In genomic region chr2:49938246-49938645, GRCm38 (mm10) we compare ENCODE assay signal across 28 mouse cellular contexts.
A peak's percentile ranks its signal among the peaks of the same experiment; 100 is the strongest.
DNase-seq lines count a peak whose midpoint lies in the region; ATAC-seq and TF ChIP-seq lines count a peak whose summit lies in the region.
"Had no signal": no experiment of that assay in that cellular context is flagged by ENCODE, and none has a peak within 500 bp of the region (broad histone marks: within the 10 kb centered on the region; RNA-seq: fewer than 3 reads in every experiment).

No protein-coding gene starts in this region.

- 0 out of 2 replicates have a peak, but pooled peaks have one; percentile 30 for ATAC-seq in embryonic facial prominence, embryonic 14.5 days (ENCODE audit: low read depth)
- no peak for ATAC-seq in heart, embryonic 14.5 days (ENCODE audit: insufficient number of reproducible peaks, insufficient read depth, low FRiP score, low read depth)
- no peak for ATAC-seq in lung, embryonic 14.5 days (ENCODE audit: insufficient read depth)
- ATAC-seq: CD4-positive, CD25-positive, alpha-beta regulatory T cell, adult 4 months; forebrain, embryonic 14.5 days; forebrain, embryonic 16.5 days had no signal

- no peak for TF ChIP-seq CTCF in lung, embryonic 14.5 days (IDR thresholded peaks at IDR 0.05; ENCODE audit: low read depth)

- no peak overlapping the region for H3K4me3 ChIP-seq in embryonic facial prominence, embryonic 14.5 days (ENCODE audit: low read depth, low read length)
- no peak overlapping the region for H3K4me3 ChIP-seq in embryonic facial prominence, embryonic 10.5 days
- H3K4me3 ChIP-seq in heart, embryonic 14.5 days (ENCODE audit: control insufficient read depth in 1 of 2, insufficient read depth in 1 of 2, low read depth in 1 of 2, low read length in 2 of 2) = no peak overlapping the region
- H3K4me3 ChIP-seq in lung, embryonic 14.5 days (ENCODE audit: low read depth, low read length) = no peak overlapping the region
- H3K4me3 ChIP-seq: embryonic facial prominence, embryonic 12.5 days; embryonic facial prominence, embryonic 15.5 days; erythroblast, embryonic 14.5 days; forebrain, embryonic 10.5 days; forebrain, embryonic 12.5 days had no signal

- no peaks in the 10 kb centered on the region for H3K27me3 ChIP-seq in embryonic facial prominence, embryonic 14.5 days (replicated peaks; ENCODE audit: control insufficient read depth, insufficient read depth, low read length)
- H3K27me3 ChIP-seq in embryonic facial prominence, embryonic 10.5 days (replicated peaks; ENCODE audit: low read depth, poor library complexity, severe bottlenecking) = no peaks in the 10 kb centered on the region
- H3K27me3 ChIP-seq in heart, embryonic 14.5 days (ENCODE audit: control insufficient read depth, insufficient read depth, low read length) = no peaks in the 10 kb centered on the region
- H3K27me3 ChIP-seq in lung, embryonic 14.5 days (ENCODE audit: insufficient read depth, low read length) = no peaks in the 10 kb centered on the region
- H3K27me3 ChIP-seq: CH12.LX; embryonic facial prominence, embryonic 12.5 days; embryonic facial prominence, embryonic 15.5 days; forebrain, embryonic 12.5 days had no signal

- H3K27ac ChIP-seq in embryonic facial prominence, embryonic 14.5 days (replicated peaks; ENCODE audit: low read depth, low read length) = no peak overlapping the region
- H3K27ac ChIP-seq in embryonic facial prominence, embryonic 10.5 days (replicated peaks) = no peak overlapping the region
- no peak overlapping the region for H3K27ac ChIP-seq in heart, embryonic 14.5 days (replicated peaks in 1 of 2; ENCODE audit: control insufficient read depth in 1 of 2, insufficient read depth in 1 of 2, low read depth in 2 of 2, low read length in 2 of 2)
- no peak overlapping the region for H3K27ac ChIP-seq in lung, embryonic 14.5 days (ENCODE audit: low read depth)
- H3K27ac ChIP-seq: embryonic facial prominence, embryonic 12.5 days; embryonic facial prominence, embryonic 15.5 days; forebrain, embryonic 10.5 days; forebrain, embryonic 12.5 days had no signal

- no peaks in the 10 kb centered on the region for H3K9me3 ChIP-seq in embryonic facial prominence, embryonic 14.5 days (ENCODE audit: control insufficient read depth, low read length)
- H3K9me3 ChIP-seq in embryonic facial prominence, embryonic 10.5 days = no peaks in the 10 kb centered on the region
- no peaks in the 10 kb centered on the region for H3K9me3 ChIP-seq in heart, embryonic 14.5 days (ENCODE audit: control insufficient read depth, low read length)
- H3K9me3 ChIP-seq in lung, embryonic 14.5 days (ENCODE audit: low read depth, low read length) = no peaks in the 10 kb centered on the region
- H3K9me3 ChIP-seq: embryonic facial prominence, embryonic 12.5 days; embryonic facial prominence, embryonic 15.5 days; forebrain, embryonic 10.5 days; forebrain, embryonic 12.5 days had no signal

- no peak overlapping the region for H3K4me2 ChIP-seq in embryonic facial prominence, embryonic 14.5 days (ENCODE audit: low read depth, low read length)
- peak overlapping the region; percentile 18; the same call in 1 of the 2 replicates for H3K4me2 ChIP-seq in heart, embryonic 14.5 days (ENCODE audit: low read length)
- H3K4me2 ChIP-seq in lung, embryonic 14.5 days = no peak overlapping the region
- H3K4me2 ChIP-seq: embryonic facial prominence, embryonic 12.5 days; embryonic facial prominence, embryonic 15.5 days; forebrain, embryonic 12.5 days had no signal

- no peaks in the 10 kb centered on the region for H3K4me1 ChIP-seq in embryonic facial prominence, embryonic 14.5 days (ENCODE audit: control insufficient read depth, insufficient read depth, low read length)
- no peaks in the 10 kb centered on the region for H3K4me1 ChIP-seq in embryonic facial prominence, embryonic 10.5 days
- peaks cover 3 to 6% of the 10 kb centered on the region in 2 experiments; a peak in 2 of 4 replicates for H3K4me1 ChIP-seq in heart, embryonic 14.5 days (ENCODE audit: control insufficient read depth in 2 of 2, insufficient read depth in 2 of 2, low read length in 2 of 2)
- no peaks in the 10 kb centered on the region for H3K4me1 ChIP-seq in lung, embryonic 14.5 days (ENCODE audit: insufficient read depth)
- H3K4me1 ChIP-seq: embryonic facial prominence, embryonic 12.5 days; embryonic facial prominence, embryonic 15.5 days; forebrain, embryonic 10.5 days; forebrain, embryonic 12.5 days had no signal

- 53% methylated on average over 8 of the region's 8 CpGs for WGBS in embryonic facial prominence, embryonic 14.5 days
- 88% methylated on average over 8 of the region's 8 CpGs for WGBS in embryonic facial prominence, embryonic 10.5 days
- WGBS in heart, embryonic 14.5 days = 67% methylated on average over 8 of the region's 8 CpGs
- WGBS in lung, embryonic 14.5 days = 54% methylated on average over 8 of the region's 8 CpGs

- no peaks in the 10 kb centered on the region for H3K36me3 ChIP-seq in embryonic facial prominence, embryonic 14.5 days (ENCODE audit: control insufficient read depth, insufficient read depth, low read length)
- no peaks in the 10 kb centered on the region for H3K36me3 ChIP-seq in embryonic facial prominence, embryonic 10.5 days (replicated peaks)
- H3K36me3 ChIP-seq in heart, embryonic 14.5 days (ENCODE audit: control insufficient read depth, insufficient read depth, low read length) = no peaks in the 10 kb centered on the region
- no peaks in the 10 kb centered on the region for H3K36me3 ChIP-seq in lung, embryonic 14.5 days (ENCODE audit: insufficient read depth)
- H3K36me3 ChIP-seq: embryonic facial prominence, embryonic 12.5 days; embryonic facial prominence, embryonic 15.5 days; forebrain, embryonic 10.5 days; forebrain, embryonic 12.5 days; G1E had no signal

- peak; percentile 81 for DNase-seq in embryonic facial prominence, embryonic 14.5 days (ENCODE audit: low spot score)
- DNase-seq in embryonic facial prominence, embryonic 10.5 days (ENCODE audit: low spot score) = no peak
- no peak for DNase-seq in heart, postnatal 36 days
- peak; percentile 31 for DNase-seq in lung, embryonic 14.5 days
- no peak for DNase-seq in lung, adult 18-20 months
- DNase-seq in NIH3T3 (ENCODE audit: low read depth) = peak; percentile 2
- DNase-seq: adrenal gland, adult 2 months; adrenal gland, postnatal 10 days; adrenal gland, postnatal 25 days; B cell, adult 2 months; cerebellum, adult 11 months; cerebellum, adult 18-20 months; cerebellum, adult 8-10 months; cerebellum, adult 9-11 months; cerebellum, postnatal 14 days; cerebellum, postnatal 36 days; embryo, embryonic 11 days had no signal

- H3K9ac ChIP-seq in embryonic facial prominence, embryonic 14.5 days (ENCODE audit: low read depth, low read length) = no peak overlapping the region
- no peak overlapping the region for H3K9ac ChIP-seq in heart, embryonic 14.5 days (ENCODE audit: low read length)
- H3K9ac ChIP-seq in lung, embryonic 14.5 days = no peak overlapping the region
- H3K9ac ChIP-seq: embryonic facial prominence, embryonic 12.5 days; embryonic facial prominence, embryonic 15.5 days; forebrain, embryonic 12.5 days had no signal

- intact Hi-C loops in heart, postnatal 36 days (cut with DNase I) = no loop called here

Comparison
In these comparisons a context has a peak if more than half of its experiments do, and no peak if none do; other contexts are left out.
1. DNase-seq: peak in embryonic facial prominence, embryonic 14.5 days (single experiment), lung, embryonic 14.5 days (single experiment) and NIH3T3 (single experiment); none in embryonic facial prominence, embryonic 10.5 days (single experiment), heart, postnatal 36 days (0 of 2) and lung, adult 18-20 months (0 of 2).